Mouse (Mus musculus) myocyte (in vitro differentiated cells): ENCODE data around the gene Dusp11.
"Not testable (repeated sequence)": the region's sequence is repeated elsewhere in the genome, so short reads cannot be mapped to it uniquely, and the experiment has no call there.

Experiments
- E2F4 ChIP-seq: IDR thresholded peaks from one replicate; pipeline ENCODE4 v1.6.1; 2011; ENCODE audit warnings: mild to moderate bottlenecking, control low read depth, moderate library complexity; ENCODE audit not compliant: insufficient read depth
- MAX ChIP-seq: IDR thresholded peaks from one replicate; pipeline ENCODE4 v1.6.1; 2011; ENCODE audit warnings: low read depth, mild to moderate bottlenecking, control low read depth
- MYOG ChIP-seq, 3 experiments: IDR thresholded peaks; one replicate each; pipeline ENCODE4 v1.6.1; 2011; ENCODE audit warnings: control low read depth in 2 of 3, low read depth in 2 of 3, mild to moderate bottlenecking in 2 of 3; ENCODE audit not compliant: insufficient read length in 2 of 3, control insufficient read depth in 1 of 3, insufficient read depth in 1 of 3
- POLR2A ChIP-seq: IDR thresholded peaks from one replicate; pipeline ENCODE4 v1.6.1; 2011; ENCODE audit warnings: low read depth, mild to moderate bottlenecking, control low read depth, moderate library complexity; ENCODE audit not compliant: insufficient read length
- POLR2AphosphoS2 ChIP-seq: IDR thresholded peaks from one replicate; pipeline ENCODE4 v1.6.1; 2011; ENCODE audit warnings: low read depth, control low read depth; ENCODE audit not compliant: insufficient read length
- REST ChIP-seq: IDR thresholded peaks from one replicate; pipeline ENCODE4 v1.6.1; 2011; ENCODE audit warnings: mild to moderate bottlenecking, control low read depth, moderate library complexity; ENCODE audit not compliant: insufficient read depth, insufficient read length
- TCF12 ChIP-seq: IDR thresholded peaks from one replicate; pipeline ENCODE4 v1.6.1; 2011; ENCODE audit warnings: mild to moderate bottlenecking, control low read depth; ENCODE audit not compliant: poor library complexity, insufficient read depth, severe bottlenecking
- TCF3 ChIP-seq: IDR thresholded peaks from one replicate; pipeline ENCODE4 v1.6.1; 2011; ENCODE audit warnings: low read depth, control low read depth; ENCODE audit not compliant: insufficient read length
- USF1 ChIP-seq: IDR thresholded peaks from one replicate; pipeline ENCODE4 v1.6.1; 2011; ENCODE audit warnings: low read depth, mild to moderate bottlenecking, control low read depth, moderate library complexity

- not testable (repeated sequence) for TF ChIP-seq MAX; E2F4; POLR2AphosphoS2; MYOG (IDR thresholded peaks at IDR 0.05; ENCODE audit: control insufficient read depth in 1 of 3, insufficient read depth in 1 of 3, insufficient read length in 2 of 3, low read depth in 2 of 3); POLR2A; USF1; REST; TCF3; TCF12
These were observed 62.6 kb downstream of the Dusp11 start for GRCm38 (mm10) chr6:85898596-85899475.
